Mouse (Mus musculus): ENCODE results near the gene Gpatch11.

DNA sequence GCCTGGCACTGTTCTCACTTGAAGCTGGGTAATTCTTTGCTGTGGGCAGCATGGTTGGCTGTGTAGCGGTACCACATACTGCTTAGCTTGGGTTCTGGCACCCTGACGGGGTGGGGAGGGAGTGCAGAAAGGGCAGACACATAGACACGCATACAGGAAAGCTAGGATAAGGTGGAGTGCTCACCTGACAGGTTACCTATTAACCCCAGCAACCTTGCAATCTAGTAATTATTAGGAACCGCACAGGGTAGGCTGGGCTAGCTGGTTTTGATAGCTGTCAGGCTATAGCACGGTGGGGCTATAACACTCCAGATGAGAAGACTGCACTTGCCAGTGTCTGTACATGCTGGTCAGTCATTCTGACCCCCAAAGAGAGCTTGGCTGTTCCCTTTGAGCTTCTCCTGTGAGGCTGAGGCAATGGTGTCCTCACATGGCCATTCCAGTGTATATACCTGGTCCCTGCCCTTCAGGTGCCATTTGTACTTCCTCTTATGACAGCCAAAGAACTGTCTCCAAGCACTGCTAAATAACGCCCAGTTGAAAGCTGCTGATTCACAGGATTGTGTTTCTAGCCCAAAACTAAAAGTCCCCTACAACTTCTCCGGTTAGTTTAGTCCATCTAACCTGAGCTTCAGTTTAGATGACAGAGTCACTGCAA lies 7.0 kb downstream of the Gpatch11 start:
- no peak for TF ChIP-seq MAX (IDR thresholded peaks at IDR 0.05)
- TF ChIP-seq MYOD1 (IDR thresholded peaks at IDR 0.05; ENCODE audit: control insufficient read depth, insufficient read length, low read depth), result no peak
- no peak for TF ChIP-seq CTCF (IDR thresholded peaks at IDR 0.05; ENCODE audit: control insufficient read depth, insufficient read depth, insufficient read length)
